Mouse (Mus musculus) left cerebral cortex, postnatal 14 days (tissue): ENCODE data around the gene Tsnaxip1. TPM values are rescaled to one million over a fixed set of nuclear protein-coding genes. Genes with fewer than 3 reads are reported as not detected.
A peak's percentile ranks its signal among the peaks of the same experiment; 100 is the strongest.

Experiments
- DNase-seq, 2 experiments: peaks; one replicate each; pipeline ENCODE4 v3.0.0; 2021 to 2022; ENCODE audit warnings: low spot score in 2 of 2, mixed read lengths in 1 of 2
- intact Hi-C: fragments of 180-260 bp; cut with DNase I; formaldehyde crosslinking; loops from one replicate; pipeline ENCODE4 v1.15.1; 2025
- total RNA-seq, 2 experiments: library from RNA; stranded (reverse); gene quantifications; 2 replicates each; pipeline ENCODE4 v1.2.3; 2021

Gene Tsnaxip1
- total RNA-seq, 2 experiments from 2014 or later: 0.18 TPM; not detected in 1

DNA sequence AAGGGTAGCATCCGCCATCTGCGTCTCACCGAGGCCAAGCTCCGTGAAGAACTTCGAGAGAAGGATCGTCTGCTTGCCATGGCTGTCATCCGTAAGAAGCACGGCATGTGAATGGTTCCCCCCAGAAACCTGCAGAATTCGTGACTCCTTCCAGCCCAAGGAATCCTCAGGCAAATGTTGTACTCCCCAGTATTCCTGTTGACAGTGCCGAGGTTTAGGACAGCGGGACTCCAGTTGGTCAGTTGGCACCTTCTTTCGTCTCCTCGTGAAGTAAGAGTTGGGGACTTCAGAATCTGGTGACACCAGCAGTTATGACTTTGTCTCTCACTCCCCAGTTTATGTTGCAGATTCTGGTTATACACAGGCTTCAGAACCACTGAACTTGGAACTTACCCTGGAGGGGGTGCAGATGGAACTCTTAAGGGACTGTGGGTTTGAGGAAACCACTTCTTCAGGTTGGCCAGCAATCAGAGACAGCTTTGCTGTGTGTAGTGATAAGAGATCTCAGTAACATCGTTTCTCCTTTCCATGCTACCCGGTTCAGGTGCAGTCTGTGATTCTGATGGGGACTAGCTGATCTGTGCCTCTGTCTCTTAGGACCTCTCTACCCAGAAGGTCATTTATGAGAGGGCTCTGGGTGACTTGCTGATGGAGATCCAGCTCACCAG is 28.8 kb downstream of the Tsnaxip1 start:
- intact Hi-C loops: no loop called here
- no peak for DNase-seq

DNA sequence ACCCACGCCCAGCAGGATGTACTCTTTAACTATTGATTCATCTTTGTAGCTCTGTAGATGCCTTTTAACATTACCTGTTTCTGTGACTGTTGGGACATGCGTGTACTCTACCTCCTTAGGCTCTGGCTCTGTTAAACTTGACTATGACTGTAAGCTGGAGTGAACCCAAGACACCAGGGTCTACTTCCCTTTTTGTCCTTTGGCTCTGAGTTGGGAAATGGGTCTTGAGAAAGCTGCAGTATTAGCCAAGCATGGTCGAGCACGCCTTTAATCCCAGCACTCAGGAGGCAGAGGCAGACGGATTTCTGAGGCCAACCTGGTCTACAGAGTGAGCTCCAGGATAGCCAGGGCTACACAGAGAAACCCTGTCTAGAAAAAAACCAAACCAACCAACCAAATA is 31.0 kb downstream of the Tsnaxip1 start:
- intact Hi-C loops: no loop called here
- no peak for DNase-seq

DNA sequence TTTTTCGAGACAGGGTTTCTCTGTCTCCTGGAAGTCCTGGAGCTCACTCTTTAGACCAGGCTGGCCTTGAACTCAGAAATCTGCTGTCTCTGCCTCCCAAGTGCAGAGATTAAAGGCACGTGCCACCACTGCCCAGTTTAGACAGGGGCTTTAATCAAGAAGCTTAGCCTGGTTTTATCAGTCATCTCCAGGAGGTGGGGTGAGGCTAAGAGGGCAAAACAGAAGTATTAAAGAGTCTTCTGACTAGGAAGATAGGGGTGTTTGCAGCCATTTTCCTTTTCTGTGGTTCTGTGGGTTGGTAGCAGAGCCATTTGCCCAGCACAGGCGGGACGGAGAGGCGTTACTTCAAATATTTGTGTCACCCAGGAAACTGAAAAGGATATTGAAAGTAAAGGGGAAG is 31.8 kb downstream of the Tsnaxip1 start:
- no peak for DNase-seq
- intact Hi-C loops: no loop called here

DNA sequence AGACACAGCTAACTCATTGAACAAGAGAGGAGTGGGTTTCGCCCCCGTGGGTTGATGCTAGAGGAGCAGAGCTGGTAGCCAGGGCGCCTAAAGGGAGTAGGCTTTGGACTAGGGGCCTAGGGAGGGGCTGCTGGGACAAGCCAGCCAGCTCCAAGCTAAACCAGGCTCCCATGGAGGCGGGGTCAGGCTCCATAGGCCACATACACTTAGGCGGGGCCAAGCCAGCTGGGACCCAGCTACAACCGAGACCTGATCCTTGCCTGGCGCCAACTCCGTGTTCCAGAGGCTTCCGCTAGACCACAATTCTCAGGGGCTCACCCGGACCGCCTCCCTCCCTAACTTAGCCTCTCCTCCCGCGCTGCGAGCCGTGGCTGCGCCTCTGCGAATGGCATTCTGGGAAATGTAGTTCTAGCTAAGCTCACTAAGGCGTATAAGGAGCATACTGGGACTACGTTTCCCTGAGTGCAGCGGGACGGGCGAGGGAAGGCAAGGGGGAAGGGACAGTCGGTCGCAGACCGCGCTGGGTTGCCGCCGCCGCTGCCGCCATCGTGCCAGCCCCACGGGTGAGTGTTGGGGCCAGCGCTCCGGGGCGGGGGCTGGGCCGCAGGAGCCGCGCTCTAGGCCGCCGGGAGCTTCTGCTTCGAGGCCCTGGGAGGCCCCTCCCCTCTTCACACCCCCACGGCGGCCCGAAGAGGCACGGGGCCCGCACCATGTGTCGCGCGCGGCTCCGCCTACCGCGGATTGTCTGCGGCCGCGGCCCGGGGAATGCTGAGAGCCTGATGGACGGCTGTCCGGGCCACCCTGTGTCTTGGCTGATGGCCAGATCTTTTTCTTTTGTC is 32.8 kb downstream of the Tsnaxip1 start, which contains the start of gene Nutf2:
Nutf2 (plus strand) TSS at position 438 of the 839 bp plus-strand sequence.
- intact Hi-C loops: no loop called here
- DNase-seq: peak; percentile 94 to 97

DNA sequence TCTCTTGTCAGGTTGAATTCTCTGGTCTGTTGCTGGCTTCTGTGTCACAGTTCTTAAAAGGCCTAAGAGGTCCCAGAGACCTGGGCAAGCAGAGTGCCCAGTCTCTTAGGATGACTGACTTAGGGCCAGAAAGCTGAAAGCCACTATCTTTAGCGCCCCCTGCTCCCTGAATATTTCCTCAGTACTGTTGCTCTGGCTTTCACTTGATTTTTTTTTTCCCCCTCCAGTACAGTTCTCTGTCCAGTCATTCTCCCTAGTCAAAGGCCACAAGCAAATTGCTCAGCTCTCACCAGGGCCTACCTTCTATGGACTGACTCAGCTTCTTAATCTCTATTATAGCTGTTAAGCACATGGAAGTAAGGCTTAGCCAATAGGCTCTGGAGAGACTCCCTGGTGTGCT is 34.4 kb downstream of the Tsnaxip1 start:
- intact Hi-C loops: no loop called here
- DNase-seq: peak in 1 of 2 experiments; percentile 21

DNA sequence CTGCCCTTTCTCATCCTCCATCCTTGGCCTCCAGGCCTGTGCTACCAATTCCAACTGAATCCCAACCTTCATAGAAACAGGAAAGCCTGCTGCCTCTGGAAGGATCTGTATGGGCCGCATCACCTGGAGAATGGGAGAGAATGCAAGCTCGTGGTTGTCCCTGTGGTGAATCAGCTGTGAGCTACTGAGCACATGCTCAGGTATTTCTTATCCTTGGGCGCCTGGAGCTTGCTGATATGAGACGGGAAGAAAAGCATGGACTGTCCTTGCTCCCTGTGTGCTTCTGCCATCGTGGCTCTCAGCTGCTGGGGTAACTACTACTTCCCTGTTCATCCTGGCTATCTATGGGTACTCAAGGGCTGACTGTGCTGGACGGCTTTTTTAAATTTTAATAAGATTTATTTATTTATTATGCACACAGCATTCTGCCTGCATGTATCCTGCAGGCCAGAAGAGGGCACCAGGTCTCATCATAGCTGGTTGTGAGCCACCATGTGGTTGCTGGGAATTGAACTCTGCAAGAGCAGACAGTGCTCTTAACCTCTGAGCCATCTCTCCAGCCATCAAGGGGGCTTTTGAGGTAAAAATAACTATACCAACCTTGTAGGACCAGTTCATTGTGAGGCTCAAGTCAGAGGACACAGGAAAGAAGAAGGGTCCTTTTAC is 39.0 kb downstream of the Tsnaxip1 start:
- intact Hi-C loops: no loop called here
- DNase-seq: no peak

DNA sequence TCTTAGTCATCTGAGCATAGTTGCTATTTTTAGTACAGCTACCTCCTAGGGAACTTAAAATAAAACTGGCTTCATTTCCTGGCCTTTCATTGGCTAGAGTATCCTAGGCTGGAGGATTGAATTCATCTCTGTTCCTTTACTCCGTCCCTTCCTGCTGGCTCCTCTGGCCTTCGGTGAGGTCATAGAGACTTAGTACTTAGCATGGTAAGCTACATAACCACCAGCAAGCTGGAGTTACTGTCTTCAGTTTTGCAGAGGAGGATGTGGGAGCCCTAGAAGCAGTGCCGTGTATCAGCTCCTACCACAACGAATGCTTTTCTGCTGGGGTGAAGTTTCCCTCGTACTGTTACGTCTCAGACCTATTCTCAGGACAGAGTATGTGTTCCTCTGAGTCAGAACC is 46.8 kb downstream of the Tsnaxip1 start:
- intact Hi-C loops: no loop called here
- DNase-seq: peak in 1 of 2 experiments; percentile 64

DNA sequence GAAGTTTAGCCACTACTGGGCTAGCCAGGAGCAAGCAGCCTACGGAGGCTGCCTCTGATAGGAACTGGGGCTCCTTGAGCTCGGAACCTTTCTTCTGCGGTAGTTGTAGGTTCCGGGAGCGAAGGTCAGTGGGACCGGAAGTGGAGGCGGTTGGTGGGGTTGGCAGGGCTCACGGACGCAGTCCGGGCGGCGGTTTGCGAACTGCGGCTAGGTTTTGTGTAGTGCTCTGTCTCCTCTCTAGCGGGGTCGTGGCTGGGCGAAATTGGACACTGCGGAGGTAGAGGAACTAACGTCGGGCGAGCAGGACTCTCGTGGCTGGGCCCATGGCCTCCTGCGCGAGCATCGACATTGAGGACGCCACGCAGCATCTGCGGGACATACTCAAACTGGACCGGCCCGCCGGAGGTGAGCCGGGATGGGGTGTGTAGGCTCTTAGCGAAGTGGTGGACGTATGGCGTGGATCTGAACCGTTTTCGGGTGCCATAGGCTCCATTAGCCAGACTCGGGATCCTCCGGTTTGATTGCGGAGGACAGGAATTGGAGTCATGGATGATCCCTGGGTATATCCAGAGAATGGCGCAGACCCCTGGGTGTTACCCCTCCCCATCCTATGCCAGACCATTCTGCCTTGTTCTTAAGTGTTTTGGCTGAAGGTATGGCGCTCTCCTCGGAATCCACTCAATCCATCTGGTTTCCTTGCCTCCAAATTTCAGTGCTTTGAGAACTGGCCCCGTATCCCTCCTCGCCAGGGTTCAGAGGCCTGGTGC is 53.4 kb downstream of the Tsnaxip1 start, which contains the start of gene Edc4:
Edc4 (plus strand) TSS at position 128 of the 767 bp plus-strand sequence.
- intact Hi-C loops: no loop called here
- DNase-seq: peak; percentile 79 to 90

DNA sequence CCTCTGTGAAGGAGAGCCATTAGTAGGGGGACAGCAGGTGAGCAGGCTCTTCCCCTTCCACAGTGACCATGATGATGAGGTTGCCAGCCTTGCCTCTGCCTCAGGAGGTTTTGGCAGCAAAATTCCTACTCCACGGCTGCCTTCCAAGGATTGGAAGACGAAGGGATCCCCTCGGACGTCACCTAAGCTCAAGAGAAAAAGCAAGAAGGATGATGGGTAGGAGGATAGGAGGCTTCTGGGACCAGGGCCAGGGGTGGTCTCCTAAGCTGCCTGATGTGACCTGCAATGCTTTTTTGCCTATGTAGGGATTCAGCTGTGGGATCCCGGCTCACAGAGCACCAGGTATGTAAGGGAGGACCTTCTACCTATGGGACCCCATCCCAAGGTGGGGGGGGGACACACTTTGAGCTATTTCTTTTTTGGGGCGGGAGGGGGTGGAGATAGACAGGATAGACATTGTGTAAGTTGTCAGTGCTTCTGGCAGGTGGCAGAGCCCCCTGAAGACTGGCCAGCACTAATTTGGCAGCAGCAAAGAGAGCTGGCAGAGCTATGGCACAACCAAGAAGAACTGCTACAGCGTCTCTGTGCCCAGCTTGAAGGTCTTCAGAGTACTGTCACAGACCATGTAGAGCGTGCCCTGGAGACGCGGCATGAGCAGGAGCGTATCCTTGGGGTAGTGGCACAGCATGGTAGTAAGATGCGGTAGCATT is 62.4 kb downstream of the Tsnaxip1 start:
- no peak for DNase-seq
- intact Hi-C loops: loop anchor here (5.0 kb wide), 1 partner anchor 42 kb away; the partner anchor contains the start of gene Ctrl

DNA sequence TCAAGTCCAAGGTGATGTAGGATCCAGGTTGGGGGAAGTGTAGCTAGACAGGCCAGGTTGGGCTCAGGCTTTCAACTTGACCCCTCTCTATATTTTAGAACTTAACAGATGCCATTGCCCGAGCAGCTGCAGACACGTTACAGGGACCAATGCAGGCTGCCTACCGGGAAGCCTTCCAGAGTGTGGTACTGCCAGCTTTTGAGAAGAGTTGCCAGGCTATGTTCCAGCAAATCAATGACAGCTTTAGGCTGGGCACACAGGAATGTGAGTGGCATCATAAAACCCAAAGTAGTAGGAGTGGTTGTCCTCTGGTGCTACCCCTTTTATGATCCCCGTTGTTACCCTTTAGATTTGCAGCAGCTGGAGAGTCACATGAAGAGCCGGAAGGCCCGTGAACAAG is 63.3 kb downstream of the Tsnaxip1 start:
- DNase-seq: peak; percentile 53 to 74
- intact Hi-C loops: loop anchor here (5.0 kb wide), 1 partner anchor 41 kb away; the partner anchor contains the start of gene Ctrl

DNA sequence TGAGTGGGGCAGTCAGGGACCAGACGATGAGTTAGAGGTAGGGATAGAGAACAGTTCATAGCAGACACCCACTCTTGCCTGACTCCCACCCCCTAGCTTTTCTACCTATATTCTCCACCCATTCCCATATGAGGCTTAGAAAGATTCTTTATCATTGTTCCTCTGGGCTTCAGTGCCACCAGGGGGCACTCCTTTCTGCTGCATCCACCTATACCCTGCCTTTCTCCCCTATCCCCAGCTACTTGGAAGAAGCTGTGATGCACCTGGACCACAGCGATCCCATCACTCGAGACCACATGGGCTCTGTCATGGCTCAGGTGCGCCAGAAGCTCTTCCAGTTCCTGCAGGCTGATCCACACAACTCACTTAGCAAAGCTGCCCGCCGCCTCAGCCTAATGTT is 64.9 kb downstream of the Tsnaxip1 start:
- DNase-seq: peak; percentile 55 to 60
- intact Hi-C loops: loop anchor here (5.0 kb wide), 1 partner anchor 40 kb away; the partner anchor contains the start of gene Ctrl

DNA sequence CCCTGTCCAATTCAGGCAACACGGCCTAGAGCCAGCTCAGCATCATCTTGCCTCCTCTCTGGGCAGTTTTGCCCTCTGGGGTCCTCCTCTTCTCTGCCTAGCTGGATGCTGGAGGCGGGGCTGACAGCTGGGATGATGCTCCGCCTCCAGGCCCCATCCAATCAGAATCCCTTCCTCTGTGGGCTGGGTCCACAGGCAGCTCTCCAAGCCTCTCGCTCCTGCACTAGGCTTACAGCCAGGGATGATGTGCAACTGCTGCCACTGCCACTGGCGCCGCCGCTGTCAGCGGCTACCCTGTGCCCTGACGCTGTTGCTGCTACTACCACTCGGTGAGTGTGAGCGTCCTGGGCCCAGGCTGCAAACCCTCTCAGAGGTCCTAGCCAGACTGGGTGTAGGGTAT is 65.8 kb downstream of the Tsnaxip1 start, which contains the start of gene Nrn1l:
Nrn1l (plus strand) TSS at position 229 of the 400 bp plus-strand sequence.
- intact Hi-C loops: loop anchor here (5.0 kb wide), 1 partner anchor 39 kb away; the partner anchor contains the start of gene Ctrl
- peak; percentile 81 to 90 for DNase-seq

Other genes starting within 250 kb of the Tsnaxip1 start
- gene Ripor1, start 222.5 kb upstream of the Tsnaxip1 start, total RNA-seq: 10 to 100 TPM; 81.0 to 81.3 TPM
- 10 to 100 TPM; 57.5 to 58.9 TPM for gene Ctcf, start 191.2 kb upstream of the Tsnaxip1 start, total RNA-seq
- under 1 TPM in 1 of 2 experiments, not detected in 1; 0.51 TPM for gene Agrp, start 190.3 kb upstream of the Tsnaxip1 start, total RNA-seq
- 10 to 100 TPM; 55.4 to 56.2 TPM for gene Carmil2, start 141.5 kb upstream of the Tsnaxip1 start, total RNA-seq
- 10 to 100 TPM; 46.1 to 47.9 TPM for gene Acd, start 126.6 kb upstream of the Tsnaxip1 start, total RNA-seq
- gene Pard6a, start 126.6 kb upstream of the Tsnaxip1 start, total RNA-seq: 10 to 100 TPM; 45.6 to 49.5 TPM
- gene 4933405L10Rik, start 120.1 kb upstream of the Tsnaxip1 start, total RNA-seq: under 1 TPM in 1 of 2 experiments, not detected in 1; 0.78 TPM
- gene Enkd1, start 119.5 kb upstream of the Tsnaxip1 start, total RNA-seq: 10 to 100 TPM in 1 of 2 experiments, 1 to 10 TPM in 1; 10.0 to 12.3 TPM
- 10 to 100 TPM; 20.6 to 20.9 TPM for gene Gfod2, start 69.1 kb upstream of the Tsnaxip1 start, total RNA-seq
- 10 to 100 TPM; 24.6 to 26.4 TPM for gene Ranbp10, start 381 bp upstream of the Tsnaxip1 start, total RNA-seq
- gene Cenpt, start 25.5 kb downstream of the Tsnaxip1 start, total RNA-seq: 10 to 100 TPM; 17.6 to 17.7 TPM
- gene Thap11, start 27.4 kb downstream of the Tsnaxip1 start, total RNA-seq: 10 to 100 TPM; 34.7 to 38.5 TPM
- 10 to 100 TPM; 33.4 to 35.9 TPM for gene Nutf2, start 32.8 kb downstream of the Tsnaxip1 start, total RNA-seq
- 10 to 100 TPM; 59.8 to 62.1 TPM for gene Edc4, start 53.1 kb downstream of the Tsnaxip1 start, total RNA-seq
- 1 to 10 TPM; 1.8 to 2.2 TPM for gene Nrn1l, start 65.8 kb downstream of the Tsnaxip1 start, total RNA-seq
- 1 to 10 TPM; 7.4 to 7.5 TPM for gene Pskh1, start 72.7 kb downstream of the Tsnaxip1 start, total RNA-seq
- 1 to 10 TPM; 1.0 to 1.1 TPM for gene Ctrl, start 106.1 kb downstream of the Tsnaxip1 start, total RNA-seq
- gene Psmb10, start 110.7 kb downstream of the Tsnaxip1 start, total RNA-seq: 10 to 100 TPM; 80.7 TPM
- gene Lcat, start 115.7 kb downstream of the Tsnaxip1 start, total RNA-seq: 10 to 100 TPM; 20.0 to 21.9 TPM
- 10 to 100 TPM; 19.2 to 21.3 TPM for gene Slc12a4, start 138.4 kb downstream of the Tsnaxip1 start, total RNA-seq
- gene Dpep3, start 151.7 kb downstream of the Tsnaxip1 start, total RNA-seq: not detected
- gene Dus2, start 163.6 kb downstream of the Tsnaxip1 start, total RNA-seq: 10 to 100 TPM; 15.9 to 18.2 TPM
- not detected for gene Dpep2nb, start 178.2 kb downstream of the Tsnaxip1 start, total RNA-seq
- 10 to 100 TPM; 13.4 to 13.8 TPM for gene Ddx28, start 184.2 kb downstream of the Tsnaxip1 start, total RNA-seq
- gene Nfatc3, start 231.1 kb downstream of the Tsnaxip1 start, total RNA-seq: 1 to 10 TPM; 9.2 to 9.7 TPM